Mouse (Mus musculus): ENCODE results near the gene Cnn1.
"Not testable (repeated sequence)": the region's sequence is repeated elsewhere in the genome, so short reads cannot be mapped to it uniquely, and the experiment has no call there.

Cnn1 gene

DNA sequence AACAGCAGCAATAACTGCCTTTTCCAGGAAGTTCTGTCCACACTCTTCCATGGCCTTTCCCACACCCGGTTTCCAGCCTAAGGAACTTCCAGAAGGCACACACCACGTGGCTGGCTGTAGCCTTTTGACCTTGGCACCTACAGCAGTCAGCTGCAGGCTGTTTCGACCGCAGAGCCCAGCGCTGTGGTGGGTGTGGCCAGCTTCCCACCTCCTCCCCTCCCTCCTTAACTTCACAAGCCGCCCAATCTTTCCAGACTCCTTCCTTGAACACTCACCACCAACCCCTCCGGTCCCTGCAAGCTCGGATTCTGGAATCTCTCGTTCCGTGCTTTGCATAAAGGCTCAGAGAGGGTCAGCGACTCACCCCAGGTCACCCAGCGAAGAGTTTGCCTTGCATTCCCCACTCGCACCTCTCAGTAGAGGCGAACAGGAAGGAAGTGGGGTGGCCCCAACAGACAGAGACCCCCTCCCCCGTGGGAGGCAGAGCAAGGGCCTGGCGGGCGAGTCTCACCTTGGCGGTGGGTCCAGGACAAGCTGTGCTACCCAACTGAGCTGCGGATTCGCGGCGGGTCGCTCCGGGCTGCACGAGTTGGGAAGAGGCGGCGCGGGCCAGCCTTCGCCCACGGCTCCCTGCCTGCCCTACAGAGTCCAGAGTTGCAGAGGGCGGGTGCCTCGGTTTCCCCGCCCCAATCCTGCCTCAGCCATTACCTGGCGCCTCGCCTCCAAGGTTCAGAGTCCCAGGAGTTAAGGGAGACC is 32.4 kb downstream of the Cnn1 start:
- peak; percentile 75 to 83 for DNase-seq

GRCm38 (mm10) chr9:22132220-22132619 is 33.2 kb downstream of the Cnn1 start:
- DNase-seq, result no peak

- DNase-seq, result no peak
Measured at GRCm38 (mm10) chr9:22134246-22134890, 35.4 kb downstream of the Cnn1 start.

GRCm38 (mm10) chr9:22134988-22135643 is 36.1 kb downstream of the Cnn1 start:
- no peak for DNase-seq

GRCm38 (mm10) chr9:22135644-22136390 is 36.8 kb downstream of the Cnn1 start, which contains the start of gene Acp5:
TSS of gene Acp5 (minus strand) at chr9:22135711.
- DNase-seq, result no peak

DNA sequence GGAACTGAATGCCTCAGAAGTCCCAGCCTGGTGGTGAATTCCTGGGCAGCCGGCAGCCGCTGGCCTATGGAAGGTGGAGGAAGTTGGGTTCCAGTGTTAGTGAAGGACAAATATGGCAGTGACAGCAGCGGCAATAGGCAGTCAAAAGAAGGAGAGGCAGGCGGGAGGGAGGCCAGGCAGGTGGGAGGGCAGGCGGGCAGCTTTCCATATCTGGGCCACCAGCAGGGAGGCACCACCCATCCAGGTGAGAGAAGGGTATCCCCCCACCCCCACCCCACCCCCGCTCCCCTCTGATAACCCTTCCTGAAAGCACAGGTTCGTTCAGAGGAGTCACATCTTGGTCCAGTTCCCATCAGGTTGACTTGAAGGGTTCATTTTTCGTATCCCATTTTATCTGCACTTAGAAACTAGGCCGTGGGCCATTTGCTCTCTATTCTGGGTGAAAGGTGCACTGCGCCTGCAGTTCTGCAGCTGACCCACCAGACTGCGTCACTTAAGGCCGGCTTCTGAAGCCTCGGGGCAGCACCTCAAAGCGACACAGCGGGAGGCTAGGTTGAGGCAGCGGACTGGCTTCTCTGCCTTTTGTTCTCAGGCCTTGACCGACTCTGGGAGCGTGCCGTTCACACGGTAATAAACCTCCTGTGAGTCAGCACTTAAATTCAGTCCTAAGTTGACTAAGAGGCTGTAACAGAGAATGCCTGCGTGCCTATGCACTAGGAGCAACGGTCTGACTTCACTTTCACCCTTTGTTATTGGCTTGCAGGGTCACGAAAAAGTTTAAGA is 37.9 kb downstream of the Cnn1 start:
- no peak for DNase-seq

GRCm38 (mm10) chr9:22138480-22138879 is 39.5 kb downstream of the Cnn1 start:
- peak in 1 of 2 experiments; percentile 59 for DNase-seq

- no peak for DNase-seq
Measured at GRCm38 (mm10) chr9:22139746-22140145, 40.7 kb downstream of the Cnn1 start.

- DNase-seq, result peak; percentile 83 to 94
Measured at GRCm38 (mm10) chr9:22143108-22144037, 44.4 kb downstream of the Cnn1 start.

DNA sequence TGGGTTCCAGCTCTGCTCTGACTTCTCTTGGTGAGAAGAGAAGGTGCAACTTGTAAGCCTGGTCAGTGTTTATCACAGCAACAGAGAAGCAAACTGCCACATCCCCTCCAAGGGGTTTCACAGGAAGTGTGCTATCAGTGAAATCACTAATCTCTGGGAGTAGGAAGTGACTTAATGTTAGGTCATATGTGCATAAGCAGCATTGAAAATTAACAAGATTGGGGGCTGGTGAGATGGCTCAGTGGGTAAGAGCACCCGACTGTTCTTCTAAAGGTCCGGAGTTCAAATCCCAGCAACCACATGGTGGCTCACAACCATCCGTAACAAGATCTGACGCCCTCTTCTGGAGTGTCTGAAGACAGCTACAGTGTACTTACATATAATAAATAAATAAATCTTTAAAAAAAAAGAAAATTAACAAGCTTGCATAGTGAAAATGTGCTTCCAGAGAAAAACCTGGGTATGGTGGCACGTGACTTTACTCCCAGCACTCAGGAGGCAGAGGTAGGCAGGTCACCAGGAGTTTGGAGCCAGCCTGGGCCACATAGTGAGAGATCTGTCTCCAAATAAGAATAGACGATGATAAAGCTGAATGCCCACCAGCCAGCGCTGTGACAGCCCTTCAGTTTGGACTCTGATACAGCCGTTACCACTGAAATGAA is 45.4 kb downstream of the Cnn1 start:
- no peak for DNase-seq

DNA sequence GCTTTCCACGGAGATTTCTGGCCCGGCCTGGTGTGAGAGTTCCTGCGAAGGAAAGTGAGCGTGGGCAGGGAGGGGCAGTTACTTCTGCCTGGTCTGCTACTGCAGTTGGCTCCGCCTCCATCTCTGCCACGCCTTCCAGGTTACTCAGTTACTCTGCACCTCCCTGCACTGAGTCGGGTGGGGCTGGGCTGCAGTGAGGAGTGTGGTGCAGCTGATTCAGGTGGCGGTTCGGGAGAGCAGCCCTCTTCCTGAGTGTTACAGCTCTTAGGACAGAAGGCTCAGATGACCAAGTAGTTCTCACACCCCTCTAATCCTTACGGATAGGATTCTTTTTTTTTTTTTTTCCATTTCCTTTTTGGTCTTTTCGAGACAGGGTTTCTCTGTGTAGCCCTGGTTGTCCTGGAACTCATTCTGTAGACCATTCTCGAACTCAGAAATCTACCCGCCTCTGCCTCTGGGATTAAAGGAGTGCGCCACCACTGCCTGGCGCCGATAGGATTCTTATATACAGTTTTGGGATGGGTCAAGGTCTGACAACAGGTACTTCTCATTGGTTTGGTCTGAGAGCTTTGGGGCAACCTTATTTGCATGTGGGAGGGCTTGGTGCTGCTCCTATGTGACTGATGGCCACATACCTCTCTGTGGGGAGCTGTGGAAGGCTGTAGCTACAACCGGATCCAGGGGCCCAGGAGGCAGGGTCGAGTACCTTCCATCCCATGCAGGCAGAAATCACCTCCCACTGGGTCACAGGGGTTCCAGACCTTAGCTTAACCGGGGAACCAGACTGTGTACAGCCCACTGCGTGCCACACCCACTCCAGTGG is 50.6 kb downstream of the Cnn1 start:
- peak; percentile 52 to 71 for DNase-seq

DNA sequence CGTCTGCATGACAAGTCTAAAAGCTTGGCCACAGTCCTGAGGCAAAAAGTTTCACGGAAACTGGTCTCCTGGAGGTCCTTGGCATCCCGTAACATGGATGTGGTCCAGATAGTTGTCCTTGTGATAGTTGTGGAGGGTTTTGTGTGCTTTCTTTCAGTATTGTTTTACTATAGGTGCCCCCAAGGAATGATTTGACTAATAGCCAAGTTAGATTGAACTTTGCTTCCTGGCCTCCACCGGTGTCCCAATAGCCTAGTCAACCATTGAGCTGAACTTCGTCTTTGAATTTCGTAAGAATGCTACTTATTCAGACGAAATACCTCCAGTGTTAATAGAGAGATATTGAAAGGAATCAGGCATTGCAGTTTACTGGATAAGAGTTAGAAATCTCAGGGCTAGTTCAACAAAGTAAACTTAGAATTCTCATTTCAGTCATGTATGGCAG is 51.3 kb downstream of the Cnn1 start:
- DNase-seq, result not testable (repeated sequence)

- DNase-seq, result no peak
Measured at GRCm38 (mm10) chr9:22150946-22151345, 51.9 kb downstream of the Cnn1 start.

- DNase-seq, result no peak
Measured at GRCm38 (mm10) chr9:22153810-22154209, 54.8 kb downstream of the Cnn1 start.

GRCm38 (mm10) chr9:22155614-22156013 is 56.6 kb downstream of the Cnn1 start:
- peak; percentile 73 to 74 for DNase-seq

DNA sequence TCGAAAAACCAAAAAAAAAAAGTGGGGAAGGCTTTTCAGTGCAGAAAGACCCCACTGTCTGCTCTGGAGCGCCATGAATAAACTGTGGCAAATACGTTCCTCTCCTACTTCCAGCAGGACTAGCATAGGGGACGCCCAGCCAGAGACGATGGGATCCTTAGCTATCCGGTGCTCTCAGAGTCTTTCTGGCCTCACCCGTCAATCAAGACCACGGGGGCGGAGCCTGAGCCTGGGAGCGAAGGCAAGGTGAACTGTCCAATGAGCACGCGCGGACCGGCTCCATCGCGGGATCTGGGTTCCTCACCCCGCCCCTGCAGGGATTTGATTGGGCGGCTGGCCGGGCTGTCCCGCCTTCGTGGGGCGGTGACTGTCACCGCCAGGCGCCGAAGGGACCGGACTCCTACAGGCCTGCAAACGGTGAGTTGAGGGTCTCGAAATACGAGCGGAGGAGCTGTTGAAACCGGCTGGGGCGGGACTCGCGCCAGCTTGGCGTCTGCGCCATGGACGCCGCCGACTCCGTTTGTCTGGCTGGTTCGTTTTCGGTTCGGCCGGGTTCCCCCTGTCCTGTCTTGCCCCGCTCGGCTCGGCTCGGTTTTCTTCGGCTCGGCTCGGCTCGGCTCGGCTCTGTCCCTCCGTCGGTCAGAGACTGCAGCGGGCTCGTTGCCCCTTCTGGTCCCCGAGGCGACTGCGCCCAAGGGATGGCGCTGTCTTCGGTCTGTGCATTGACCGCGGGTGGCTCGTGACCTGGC is 57.7 kb downstream of the Cnn1 start, which contains the start of gene Pigyl:
TSS of gene Pigyl (plus strand) at position 350 of the 749 bp plus-strand sequence.
- peak; percentile 100 for DNase-seq

GRCm38 (mm10) chr9:22157516-22158265 is 58.7 kb downstream of the Cnn1 start:
- DNase-seq, result no peak

All from kidney, postnatal 25 days (tissue).